Mouse (Mus musculus): Measurements from ENCODE around the gene Mypn.

- TF ChIP-seq CTCF (IDR thresholded peaks at IDR 0.05; ENCODE audit: borderline replicate concordance, insufficient read depth, low read length) (no peak), POLR2A (IDR thresholded peaks at IDR 0.05; ENCODE audit: low read depth, low read length) (no peak)
These were observed 105.6 kb downstream of the Mypn start for GRCm38 (mm10) chr10:63098191-63098590.
